Mouse (Mus musculus): ENCODE measurements around the gene Gphb5. TPM values are rescaled to one million over a fixed set of nuclear protein-coding genes. Genes with fewer than 3 reads are reported as not detected.

The Gphb5 gene
- polyA plus RNA-seq, 1 experiment from 2014 or later, result not detected

Other genes with a start within 250 kb of the Gphb5 start
- 3.6 and 4.4 TPM in 2 replicates for gene Kcnh5, start 239.4 kb downstream of the Gphb5 start, polyA plus RNA-seq (2014; fragmentation: Nextera tagmentation; extraction: Ambion mirVana)
- 24.0 and 28.3 TPM in 2 replicates for gene Rhoj, start 108.5 kb downstream of the Gphb5 start, polyA plus RNA-seq (2014; fragmentation: Nextera tagmentation; extraction: Ambion mirVana)
- gene Ppp2r5e, start 179.5 kb upstream of the Gphb5 start, polyA plus RNA-seq (2014; fragmentation: Nextera tagmentation; extraction: Ambion mirVana), result 25.6 and 27.1 TPM in 2 replicates